Mouse (Mus musculus) stomach, postnatal 0 days (tissue): Measurements from ENCODE around the gene Armc5.

ENCODE experiments used
- CTCF ChIP-seq: IDR thresholded peaks from 2 replicates; pipeline ENCODE4 v1.5.1; 2016; ENCODE audit warnings: antibody characterized with exemption, low read depth, mild to moderate bottlenecking, moderate library complexity
- EP300 ChIP-seq: optimal IDR thresholded peaks from 2 replicates; pipeline ENCODE3; 2016; ENCODE audit warnings: antibody characterized with exemption

GRCm38 (mm10) chr7:128237927-128238778 lies 1.0 kb downstream of the Armc5 start, which contains the start of gene 9130023H24Rik:
- TF ChIP-seq EP300, result no peak
- TF ChIP-seq CTCF, result peak; percentile 60
